Mouse (Mus musculus) kidney, embryonic 15.5 days (tissue): ENCODE data around the gene Antxr1. TPM values are rescaled to one million over a fixed set of nuclear protein-coding genes. Genes with fewer than 3 reads are reported as not detected.

ENCODE experiments used
- ATAC-seq: fragments of 200-750 bp; cut with Nextera tagmentation; replicated peaks from 2 replicates; pipeline ENCODE4 v1.8.0; 2017; ENCODE audit warnings: moderate TSS enrichment; ENCODE audit not compliant: low FRiP score
- H3K27ac ChIP-seq: fragments of 300-500 bp; sonication (generic); 2 replicates; pipeline ENCODE4 v1.5.1; 2015; ENCODE audit warnings: mild to moderate bottlenecking, inconsistent platforms
- H3K27me3 ChIP-seq: fragments of 300-500 bp; sonication (generic); 2 replicates; pipeline ENCODE4 v1.6.1; 2015; ENCODE audit warnings: inconsistent platforms
- H3K36me3 ChIP-seq: fragments of 300-500 bp; sonication (generic); 2 replicates; pipeline ENCODE4 v1.6.1; 2015; ENCODE audit warnings: inconsistent platforms
- H3K4me1 ChIP-seq: fragments of 300-500 bp; sonication (generic); 2 replicates; pipeline ENCODE4 v1.6.1; 2015; ENCODE audit warnings: inconsistent platforms
- H3K4me2 ChIP-seq: fragments of 300-500 bp; sonication (generic); 2 replicates; pipeline ENCODE4 v1.6.1; 2015; ENCODE audit warnings: moderate library complexity, mild to moderate bottlenecking, inconsistent platforms
- H3K4me3 ChIP-seq: fragments of 300-500 bp; sonication (generic); replicated peaks from 2 replicates; pipeline ENCODE4 v1.5.1; 2015; ENCODE audit warnings: mild to moderate bottlenecking, inconsistent platforms
- H3K9ac ChIP-seq: fragments of 300-500 bp; sonication (generic); 2 replicates; pipeline ENCODE4 v1.6.1; 2015; ENCODE audit warnings: mild to moderate bottlenecking, inconsistent platforms
- H3K9me3 ChIP-seq: fragments of 300-500 bp; sonication (generic); replicated peaks from 2 replicates; pipeline ENCODE4 v1.6.1; 2016; ENCODE audit warnings: inconsistent platforms
- WGBS: fragments of 180-500 bp; shearing (Covaris S2); methylation state at CpG from one replicate; pipeline ENCODE4 v1.1.7; 2015; ENCODE audit warnings: mixed read lengths; 5-methylcytosine and 5-hydroxymethylcytosine counted together
- polyA plus RNA-seq: library from polyadenylated mRNA; unstranded; fragments of >200 nt; fragmentation: Nextera tagmentation; extraction: Ambion mirVana; gene quantifications from 2 replicates; pipeline ENCODE4 v1.2.1, GENCODE M21; 2015

The Antxr1 gene
- polyA plus RNA-seq, 1 experiment from 2014 or later = 6.2 TPM

DNA sequence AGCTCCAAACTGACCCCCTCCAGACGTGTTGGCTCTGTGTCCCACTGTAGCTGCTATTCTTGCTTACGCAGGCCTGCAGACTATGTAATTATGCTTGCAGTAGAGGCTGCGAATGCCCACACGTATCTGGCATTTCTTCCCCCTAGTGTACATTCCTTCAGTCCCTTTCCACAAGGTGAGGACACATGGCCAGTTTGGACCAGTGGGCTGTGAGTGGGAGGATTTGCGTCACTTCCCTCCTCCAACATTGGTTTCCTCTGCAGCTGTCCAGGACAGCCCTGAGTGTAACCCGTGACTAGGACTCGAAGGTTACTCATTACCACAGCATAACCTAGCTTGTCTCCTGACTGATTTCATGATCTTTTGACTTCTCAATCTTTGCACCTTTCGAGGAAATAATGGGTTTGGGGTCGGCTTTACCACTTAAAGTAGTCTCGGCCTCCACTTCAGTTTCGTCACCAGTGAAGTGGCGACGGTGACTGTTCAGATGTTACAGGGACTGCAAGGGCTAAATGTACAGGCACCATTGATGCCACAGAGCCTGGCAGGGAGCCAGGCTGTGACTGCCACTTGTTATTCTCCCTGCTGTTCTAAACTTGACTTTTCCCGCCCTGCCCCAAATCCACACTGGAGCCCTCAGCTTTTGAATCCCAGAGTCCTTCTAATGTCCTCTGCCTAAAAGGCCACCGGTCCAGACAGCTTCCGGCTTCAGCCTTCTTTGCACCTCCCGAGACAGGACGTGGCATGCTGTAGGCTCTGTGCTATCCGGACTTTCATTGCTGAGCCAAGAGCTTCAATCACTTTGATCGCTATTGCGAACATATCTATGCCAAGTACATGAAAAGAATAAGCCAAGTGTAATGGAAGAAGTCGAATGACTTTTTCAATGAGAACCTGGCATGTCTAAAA is 7.1 kb downstream of the Antxr1 start:
- Histone ChIP-seq H3K9ac (no peak overlapping the region), H3K27me3 (no peaks in the 10 kb centered on the region), H3K27ac (no peak overlapping the region), H3K4me1 (peaks cover 23% of the 10 kb centered on the region), H3K4me3 (no peak overlapping the region), H3K9me3 (no peaks in the 10 kb centered on the region), H3K4me2 (no peak overlapping the region), H3K36me3 (no peaks in the 10 kb centered on the region)
- ATAC-seq = 0 out of 2 replicates have a peak, but pooled peaks have one; percentile 43
- 73% methylated on average over 22 of the region's 22 CpGs for WGBS

DNA sequence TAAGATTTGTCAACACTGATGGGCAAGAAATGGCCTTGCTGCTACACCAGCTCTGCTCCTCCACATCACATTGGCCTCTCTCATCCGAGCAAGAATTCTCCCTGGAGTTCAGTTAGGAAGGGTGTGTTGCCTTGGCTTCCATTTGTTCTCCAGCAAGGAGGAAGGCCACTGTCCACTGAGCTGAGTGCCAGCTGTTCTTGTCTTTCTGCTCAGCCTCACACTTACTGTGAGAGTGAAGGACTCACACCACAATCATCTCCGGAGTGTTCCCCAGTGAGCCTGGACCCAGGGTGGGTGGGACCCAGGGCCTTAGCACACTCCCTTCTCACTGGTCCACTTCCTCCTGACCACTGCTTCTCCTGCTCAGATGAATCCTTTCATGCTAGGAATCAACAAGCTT is 8.7 kb downstream of the Antxr1 start:
- no peak overlapping the region for H3K9ac ChIP-seq
- no peaks in the 10 kb centered on the region for H3K27me3 ChIP-seq
- H3K27ac ChIP-seq = no peak overlapping the region
- H3K4me2 ChIP-seq = no peak overlapping the region
- H3K4me3 ChIP-seq = no peak overlapping the region
- H3K36me3 ChIP-seq = no peaks in the 10 kb centered on the region
- no peaks in the 10 kb centered on the region for H3K9me3 ChIP-seq
- 93% methylated on average over 2 of the region's 2 CpGs for WGBS
- H3K4me1 ChIP-seq = peaks cover 24% of the 10 kb centered on the region
- no peak for ATAC-seq

DNA sequence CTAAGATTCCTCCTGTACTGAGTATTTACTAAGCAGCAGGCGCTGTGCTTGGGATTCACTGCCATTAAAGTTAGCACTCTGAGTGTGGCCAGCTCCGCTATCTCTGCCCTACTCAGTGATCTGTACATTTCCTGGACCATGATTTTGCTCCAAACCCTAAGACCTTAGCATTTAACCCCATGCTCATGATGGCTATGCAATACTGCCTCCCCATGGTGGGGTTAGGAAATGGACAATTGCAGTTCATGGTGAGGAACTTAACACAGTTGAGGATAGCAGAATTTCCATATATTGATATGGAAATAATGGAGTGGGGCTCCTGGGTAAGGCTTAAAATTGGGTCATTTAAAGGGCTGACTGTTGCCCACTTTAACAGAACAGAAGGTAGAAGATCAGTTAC is 12.2 kb downstream of the Antxr1 start:
- 75% methylated on average over 2 of the region's 2 CpGs for WGBS
- no peaks in the 10 kb centered on the region for H3K27me3 ChIP-seq
- H3K4me2 ChIP-seq = no peak overlapping the region
- H3K4me1 ChIP-seq = peaks cover 11% of the 10 kb centered on the region
- H3K4me3 ChIP-seq = no peak overlapping the region
- H3K9me3 ChIP-seq = no peaks in the 10 kb centered on the region
- H3K9ac ChIP-seq = no peak overlapping the region
- no peak for ATAC-seq
- H3K27ac ChIP-seq = no peak overlapping the region
- H3K36me3 ChIP-seq = no peaks in the 10 kb centered on the region

DNA sequence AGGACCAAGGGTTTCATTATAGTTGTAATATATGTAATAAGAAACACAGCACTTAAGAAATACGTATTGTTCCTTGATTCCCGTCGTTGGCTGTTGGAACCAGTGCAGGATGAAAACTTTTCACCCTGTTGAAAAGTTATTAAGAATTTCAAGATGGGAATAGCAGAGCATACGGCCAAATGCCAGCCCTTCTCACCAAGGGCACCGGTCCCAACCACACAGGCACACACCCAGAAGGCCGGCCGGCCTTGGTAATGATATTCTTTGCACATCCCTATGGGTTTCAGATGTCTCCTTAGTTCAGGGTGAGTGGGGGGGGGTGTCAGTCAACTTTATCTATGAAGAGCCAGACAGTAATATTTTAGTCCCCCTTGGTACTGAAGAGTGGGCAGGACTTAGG is 17.0 kb downstream of the Antxr1 start:
- ATAC-seq = no peak
- WGBS = 89% methylated on average over 7 of the region's 7 CpGs

DNA sequence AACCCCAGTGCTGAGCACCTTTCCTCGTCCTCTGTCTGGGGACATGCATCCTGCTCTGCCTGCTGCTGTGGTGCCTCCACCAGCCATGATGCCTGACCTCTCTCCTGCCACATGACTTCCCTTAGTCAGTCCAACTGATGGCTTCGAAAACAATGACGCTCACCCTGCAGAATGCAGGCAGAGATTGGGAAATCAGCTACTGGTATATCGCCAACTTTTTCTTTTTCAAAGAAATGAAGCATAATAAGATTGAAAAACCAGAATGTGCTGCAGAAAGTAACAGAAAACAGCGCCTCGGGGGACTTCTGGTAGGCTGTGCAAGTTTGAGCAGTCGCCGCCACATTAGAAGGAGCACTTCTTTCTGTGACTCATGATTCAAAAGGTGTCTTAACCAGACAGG is 18.7 kb downstream of the Antxr1 start:
- WGBS = 77% methylated on average over 8 of the region's 8 CpGs
- no peak overlapping the region for H3K4me2 ChIP-seq
- no peaks in the 10 kb centered on the region for H3K4me1 ChIP-seq
- H3K27me3 ChIP-seq = no peaks in the 10 kb centered on the region
- no peaks in the 10 kb centered on the region for H3K9me3 ChIP-seq
- H3K4me3 ChIP-seq = no peak overlapping the region
- no peak overlapping the region for H3K9ac ChIP-seq
- H3K27ac ChIP-seq = no peak overlapping the region
- H3K36me3 ChIP-seq = 0 out of 2 replicates have a peak, but pooled peaks cover 2% of the 10 kb centered on the region
- ATAC-seq = no peak

More for the DNA sequence above, 17.0 kb downstream of the Antxr1 start:
- H3K27me3 ChIP-seq = no peaks in the 10 kb centered on the region
- H3K4me1 ChIP-seq = 0 out of 2 replicates have a peak, but pooled peaks cover 8% of the 10 kb centered on the region
- H3K27ac ChIP-seq = no peak overlapping the region
- H3K4me2 ChIP-seq = no peak overlapping the region
- H3K4me3 ChIP-seq = no peak overlapping the region
- no peaks in the 10 kb centered on the region for H3K36me3 ChIP-seq
- H3K9ac ChIP-seq = no peak overlapping the region
- no peaks in the 10 kb centered on the region for H3K9me3 ChIP-seq

DNA sequence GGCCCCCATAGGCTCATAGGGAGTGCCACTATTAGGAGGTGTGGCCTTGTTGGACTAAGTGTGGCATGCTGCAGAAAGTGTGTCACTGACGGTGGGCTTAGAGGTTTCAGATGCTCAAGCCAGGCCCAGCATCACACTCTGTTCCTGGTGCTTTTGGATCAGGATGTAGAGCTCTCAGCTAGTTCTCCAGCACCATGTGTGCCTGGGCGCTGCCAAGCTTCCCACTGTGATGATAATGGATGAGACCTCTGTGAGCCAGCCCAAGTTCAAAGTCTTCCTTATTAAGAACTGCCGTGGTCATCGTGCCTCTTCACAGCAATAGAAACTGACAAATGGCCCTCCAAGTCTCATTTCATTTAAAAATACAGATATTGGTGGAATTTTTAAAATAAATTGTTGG is 22.9 kb downstream of the Antxr1 start:
- H3K4me1 ChIP-seq = no peaks in the 10 kb centered on the region
- H3K4me3 ChIP-seq = no peak overlapping the region
- H3K27me3 ChIP-seq = no peaks in the 10 kb centered on the region
- H3K9ac ChIP-seq = no peak overlapping the region
- H3K27ac ChIP-seq = no peak overlapping the region
- H3K4me2 ChIP-seq = no peak overlapping the region
- no peak for ATAC-seq
- H3K9me3 ChIP-seq = no peaks in the 10 kb centered on the region
- 81% methylated on average over 4 of the region's 4 CpGs for WGBS
- peaks cover 39% of the 10 kb centered on the region for H3K36me3 ChIP-seq

DNA sequence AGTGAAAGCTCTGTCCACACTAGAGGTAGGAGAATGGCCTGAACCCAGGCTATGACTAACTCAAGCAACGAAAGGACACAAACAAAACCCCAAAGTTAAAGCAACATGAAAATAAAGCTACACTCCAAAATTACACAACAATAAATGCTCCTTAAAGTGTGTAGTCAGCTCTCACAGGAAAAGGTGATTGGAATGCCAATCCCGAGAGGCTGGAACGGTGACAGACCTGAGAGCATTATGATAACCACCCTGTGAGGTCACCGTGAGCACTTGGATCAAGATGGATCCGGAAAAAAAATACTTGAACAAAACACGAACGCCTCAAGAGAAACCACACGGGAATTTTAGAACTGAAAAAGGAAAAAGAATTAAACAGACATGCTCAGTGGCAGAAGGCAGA is 31.1 kb downstream of the Antxr1 start:
- no peaks in the 10 kb centered on the region for H3K9me3 ChIP-seq
- WGBS = 85% methylated on average over 8 of the region's 8 CpGs
- H3K4me2 ChIP-seq = no peak overlapping the region
- H3K27me3 ChIP-seq = no peaks in the 10 kb centered on the region
- no peak overlapping the region for H3K9ac ChIP-seq
- H3K4me3 ChIP-seq = no peak overlapping the region
- H3K4me1 ChIP-seq = no peaks in the 10 kb centered on the region
- no peak overlapping the region for H3K27ac ChIP-seq
- peaks cover 19% of the 10 kb centered on the region for H3K36me3 ChIP-seq
- ATAC-seq = no peak

DNA sequence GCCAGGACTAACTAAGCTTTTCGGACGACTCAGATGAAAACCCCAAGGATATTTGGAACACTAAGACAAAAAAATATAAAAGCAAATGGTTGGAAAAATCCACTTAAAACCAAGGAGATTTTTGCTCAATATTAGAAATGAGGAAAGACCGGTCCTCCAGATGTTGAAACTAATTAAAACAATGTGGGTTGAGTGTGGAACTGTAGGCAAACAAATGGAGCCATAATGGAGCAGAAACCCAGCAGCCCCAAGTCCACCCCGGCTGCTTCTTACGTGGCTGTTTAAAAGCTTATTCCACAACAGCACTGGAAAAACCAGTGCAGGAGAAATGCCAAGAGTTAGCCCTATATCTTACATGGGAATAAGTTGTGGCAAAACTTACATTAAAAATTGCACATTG is 32.9 kb downstream of the Antxr1 start:
- 86% methylated on average over 5 of the region's 5 CpGs for WGBS
- Histone ChIP-seq H3K36me3 (peaks cover 5% of the 10 kb centered on the region), H3K9ac (no peak overlapping the region), H3K9me3 (no peaks in the 10 kb centered on the region), H3K4me3 (no peak overlapping the region), H3K4me1 (no peaks in the 10 kb centered on the region; the same call in 1 of the 2 replicates), H3K27me3 (no peaks in the 10 kb centered on the region), H3K4me2 (no peak overlapping the region), H3K27ac (no peak overlapping the region)
- no peak for ATAC-seq

DNA sequence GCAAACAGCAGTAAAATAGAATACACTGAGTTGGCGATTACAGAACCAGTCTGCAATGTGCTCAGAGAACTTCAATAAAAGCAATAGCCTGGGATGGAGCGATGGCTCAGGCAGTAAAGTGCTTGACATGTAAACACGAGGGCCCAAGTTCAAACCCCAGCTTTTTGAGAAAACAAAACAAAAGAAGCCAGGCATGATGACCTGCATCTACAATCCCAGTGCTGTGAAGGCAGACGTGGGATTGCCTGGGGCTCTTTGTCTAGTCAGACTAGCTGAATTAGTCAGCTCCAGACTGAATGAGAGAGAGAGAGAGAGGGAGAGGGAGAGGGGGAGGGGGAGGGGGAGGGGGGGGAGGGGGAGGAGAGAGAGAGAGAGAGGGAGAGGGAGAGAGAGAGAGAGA is 33.6 kb downstream of the Antxr1 start:
- no peak for ATAC-seq
- 37% methylated on average over 4 of the region's 4 CpGs for WGBS
- no peaks in the 10 kb centered on the region; the same call in 1 of the 2 replicates for H3K4me1 ChIP-seq

DNA sequence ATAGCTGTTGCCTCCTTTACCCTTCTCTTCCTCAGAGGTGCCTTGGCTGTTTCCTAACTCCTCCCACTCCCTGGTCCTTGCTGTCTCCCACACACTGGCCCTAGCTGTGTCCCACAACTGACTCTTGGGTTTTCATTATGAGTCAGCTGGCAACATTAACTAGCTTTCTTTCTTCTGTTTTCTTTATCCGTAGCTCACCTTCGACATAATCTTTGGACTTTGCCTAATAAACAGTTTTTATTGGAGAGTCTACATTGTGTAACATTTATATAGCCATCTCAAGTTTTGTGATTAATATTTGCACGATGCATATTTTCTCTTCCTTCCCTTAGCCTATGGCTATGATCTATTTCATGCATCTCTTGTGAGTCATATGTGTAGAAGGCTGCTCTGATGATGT is 40.7 kb downstream of the Antxr1 start:
- Histone ChIP-seq H3K9ac (no peak overlapping the region), H3K27ac (no peak overlapping the region), H3K36me3 (no peaks in the 10 kb centered on the region), H3K27me3 (no peaks in the 10 kb centered on the region), H3K9me3 (0 out of 2 replicates have a peak, but pooled peaks cover 3% of the 10 kb centered on the region), H3K4me1 (peaks cover 6% of the 10 kb centered on the region), H3K4me3 (no peak overlapping the region), H3K4me2 (no peak overlapping the region)
- 66% methylated on average over 3 of the region's 3 CpGs for WGBS
- no peak for ATAC-seq

More for the DNA sequence above, 33.6 kb downstream of the Antxr1 start:
- Histone ChIP-seq H3K4me3 (no peak overlapping the region), H3K9ac (no peak overlapping the region), H3K9me3 (no peaks in the 10 kb centered on the region), H3K4me2 (no peak overlapping the region), H3K27me3 (no peaks in the 10 kb centered on the region), H3K27ac (no peak overlapping the region), H3K36me3 (no peaks in the 10 kb centered on the region; the same call in 1 of the 2 replicates)

DNA sequence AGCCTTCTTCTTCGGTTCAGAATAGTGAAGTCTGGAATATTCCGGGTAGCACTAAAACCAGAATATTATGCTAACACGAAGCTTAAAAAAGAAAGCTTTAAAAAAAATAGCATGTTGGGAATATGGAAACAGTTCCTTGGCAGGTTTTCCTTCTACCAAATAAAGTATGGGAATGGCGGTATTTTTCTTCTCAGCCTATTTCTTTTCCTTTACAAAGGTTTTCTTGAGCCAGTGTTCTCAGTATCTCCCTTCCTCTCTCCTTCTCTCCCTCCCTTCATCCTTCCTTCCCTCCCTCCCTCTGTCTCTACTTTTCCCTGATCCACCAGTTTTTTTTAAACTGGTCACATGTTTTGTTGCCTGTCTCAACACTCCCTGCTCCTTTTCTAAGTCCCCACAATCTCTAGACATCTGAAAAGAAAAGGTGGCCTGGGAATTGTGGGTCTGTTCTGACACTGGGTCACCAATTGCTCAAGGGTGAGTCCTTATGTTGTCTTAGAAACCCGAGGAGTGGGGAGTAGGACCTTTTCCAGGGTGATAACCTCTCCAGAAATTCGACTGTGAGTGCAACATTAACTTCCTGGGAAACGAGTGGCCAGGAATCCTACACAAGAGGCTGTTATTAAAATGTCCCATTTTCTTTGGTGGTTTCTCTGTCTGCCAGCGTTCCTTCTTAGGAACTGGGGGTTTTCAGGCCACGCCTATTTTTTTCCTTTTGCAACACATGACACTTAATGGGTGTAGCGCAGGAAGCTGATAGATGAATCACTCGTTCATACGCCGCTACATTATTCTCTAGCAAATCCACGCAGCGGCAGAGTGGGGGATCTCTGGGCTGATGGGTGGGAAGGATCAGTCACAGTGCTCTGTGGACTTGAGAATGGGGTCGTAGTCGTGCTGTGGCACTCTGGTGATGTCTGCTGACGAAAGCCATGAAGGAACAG is 42.4 kb downstream of the Antxr1 start:
- Histone ChIP-seq H3K4me1 (peaks cover 6% of the 10 kb centered on the region), H3K27ac (no peak overlapping the region), H3K27me3 (0 out of 2 replicates have a peak, but pooled peaks cover under 1% of the 10 kb centered on the region), H3K4me2 (no peak overlapping the region), H3K36me3 (no peaks in the 10 kb centered on the region), H3K4me3 (no peak overlapping the region), H3K9ac (no peak overlapping the region), H3K9me3 (0 out of 2 replicates have a peak, but pooled peaks cover 3% of the 10 kb centered on the region)
- WGBS = 63% methylated on average over 18 of the region's 18 CpGs
- no peak for ATAC-seq

DNA sequence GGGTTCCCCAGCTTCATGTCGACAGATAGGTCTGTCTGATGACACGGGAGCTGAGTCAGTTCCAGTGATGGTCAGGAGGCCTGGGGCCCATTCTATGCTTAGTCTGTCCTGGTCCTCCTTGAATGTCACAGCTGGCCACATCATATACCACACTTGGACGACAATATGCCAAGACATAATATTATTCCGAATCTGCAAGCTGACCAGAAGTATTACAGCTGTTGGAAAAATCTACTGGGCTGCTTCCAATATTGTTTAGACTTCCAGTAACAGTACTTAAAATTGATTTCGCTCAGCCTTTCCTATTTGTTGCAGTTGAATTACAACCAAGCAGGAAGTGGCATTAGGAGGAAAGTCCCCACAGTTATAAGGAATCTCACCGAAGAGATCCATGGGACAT is 48.4 kb downstream of the Antxr1 start:
- H3K27me3 ChIP-seq = peaks cover 27% of the 10 kb centered on the region
- no peak overlapping the region for H3K27ac ChIP-seq
- H3K9ac ChIP-seq = no peak overlapping the region
- no peak overlapping the region for H3K4me2 ChIP-seq
- 0 out of 2 replicates have a peak, but pooled peaks cover 3% of the 10 kb centered on the region for H3K9me3 ChIP-seq
- ATAC-seq = no peak
- WGBS = 82% methylated on average over 6 of the region's 6 CpGs
- H3K4me3 ChIP-seq = no peak overlapping the region
- peaks cover 4% of the 10 kb centered on the region; the same call in 1 of the 2 replicates for H3K36me3 ChIP-seq
- H3K4me1 ChIP-seq = peaks cover 21% of the 10 kb centered on the region
